Mouse (Mus musculus): ENCODE measurements around the gene Aox2. TPM values are rescaled to one million over a fixed set of nuclear protein-coding genes. Genes with fewer than 3 reads are reported as not detected.
"Not testable (repeated sequence)": the region's sequence is repeated elsewhere in the genome, so short reads cannot be mapped to it uniquely, and the experiment has no call there.

The Aox2 gene
- total and polyA plus RNA-seq, 3 experiments, result not detected

GRCm38 (mm10) chr1:58366737-58367471, 88.8 kb downstream of the Aox2 start:
- Histone ChIP-seq H3K27me3 (replicated peaks) (no peaks in the 10 kb centered on the region), H3K4me3 (replicated peaks in 1 of 3; ENCODE audit: low read depth in 2 of 3, low read length in 2 of 3, poor library complexity in 1 of 3) (no peak overlapping the region), H3K9me3 (replicated peaks; ENCODE audit: low read length) (peaks cover 4% of the 10 kb centered on the region), H3K27ac (ENCODE audit: insufficient read depth, low read depth) (no peak overlapping the region), H3K4me1 (ENCODE audit: control insufficient read depth in 1 of 2, insufficient read depth in 2 of 2) (peaks cover 0 to 13% of the 10 kb centered on the region in 2 experiments; a peak in 2 of 4 replicates), H3K4me2 (ENCODE audit: insufficient read depth, low read depth, poor library complexity, severe bottlenecking) (no peak overlapping the region), H3K36me3 (replicated peaks in 1 of 2; ENCODE audit: control insufficient read depth in 1 of 2, insufficient read depth in 1 of 2, low read length in 1 of 2) (no peaks in the 10 kb centered on the region), H3K9ac (ENCODE audit: insufficient read depth, low read depth) (no peak overlapping the region), H3K79me2 (replicated peaks; ENCODE audit: control insufficient read depth, extremely low read depth, insufficient read depth, poor library complexity, severe bottlenecking) (no peaks in the 10 kb centered on the region)
- in situ Hi-C loops (cut with MboI; ENCODE audit: low pct_ligation_motif_present, low pct_unique_long_range_greater_than_20kb, low sequenced_read_pairs) (no loop called here), dilution Hi-C loops (cut with MboI; ENCODE audit: extremely low pct_ligation_motif_present, extremely low pct_unique_long_range_greater_than_20kb, low sequenced_read_pairs) (no loop called here)
- no peak for DNase-seq (ENCODE audit: extremely low read depth)
- TF ChIP-seq BHLHE40 (IDR thresholded peaks at IDR 0.05; ENCODE audit: low read depth, low read length), result no peak
- no peak for TF ChIP-seq TCF12 (IDR thresholded peaks at IDR 0.05; ENCODE audit: low read depth, low read length)
- no peak for TF ChIP-seq E2F4 (IDR thresholded peaks at IDR 0.05; ENCODE audit: insufficient replicate concordance, low read depth, low read length)
- TF ChIP-seq JUND (conservative IDR thresholded peaks at IDR 0.05; ENCODE audit: low read depth, low read length), result no peak

- DNase-seq (ENCODE audit: extremely low read depth), result no peak
- no peak overlapping the region for H3K4me2 ChIP-seq (ENCODE audit: insufficient read depth, low read depth, poor library complexity, severe bottlenecking)
- peaks cover 0 to 12% of the 10 kb centered on the region in 2 experiments; a peak in 2 of 4 replicates for H3K4me1 ChIP-seq (ENCODE audit: control insufficient read depth in 1 of 2, insufficient read depth in 2 of 2)
- H3K4me3 ChIP-seq (replicated peaks in 1 of 3; ENCODE audit: low read depth in 2 of 3, low read length in 2 of 3, poor library complexity in 1 of 3), result no peak overlapping the region
- H3K27ac ChIP-seq (ENCODE audit: insufficient read depth, low read depth), result no peak overlapping the region
- dilution Hi-C loops (cut with MboI; ENCODE audit: extremely low pct_ligation_motif_present, extremely low pct_unique_long_range_greater_than_20kb, low sequenced_read_pairs) (no loop called here), in situ Hi-C loops (cut with MboI; ENCODE audit: low pct_ligation_motif_present, low pct_unique_long_range_greater_than_20kb, low sequenced_read_pairs) (no loop called here)
- no peak overlapping the region for H3K9ac ChIP-seq (ENCODE audit: insufficient read depth, low read depth)
- no peaks in the 10 kb centered on the region for H3K79me2 ChIP-seq (replicated peaks; ENCODE audit: control insufficient read depth, extremely low read depth, insufficient read depth, poor library complexity, severe bottlenecking)
- TF ChIP-seq POLR2AphosphoS2 (IDR thresholded peaks at IDR 0.05; ENCODE audit: low read depth, low read length) (no peak), RCOR1 (conservative IDR thresholded peaks at IDR 0.05; ENCODE audit: low read depth, low read length) (no peak), ZMIZ1 (IDR thresholded peaks at IDR 0.05; ENCODE audit: low read depth, low read length) (no peak), SIN3A (IDR thresholded peaks at IDR 0.05; ENCODE audit: low read length) (no peak), CTCF (conservative IDR thresholded peaks at IDR 0.05 in 1 of 2, IDR thresholded peaks at IDR 0.05 in 1 of 2; ENCODE audit: low read depth in 2 of 2, low read length in 2 of 2) (no peak), CHD1 (IDR thresholded peaks at IDR 0.05; ENCODE audit: low read depth, low read length) (no peak), TBP (conservative IDR thresholded peaks at IDR 0.05; ENCODE audit: low read depth, low read length) (no peak), KAT2A (IDR thresholded peaks at IDR 0.05; ENCODE audit: insufficient replicate concordance, low read length) (no peak), RAD21 (IDR thresholded peaks at IDR 0.05; ENCODE audit: low read depth, low read length) (no peak), POLR2A (IDR thresholded peaks at IDR 0.05; ENCODE audit: low read depth, low read length) (no peak), UBTF (IDR thresholded peaks at IDR 0.05; ENCODE audit: low read depth, low read length) (no peak), GABPA (IDR thresholded peaks at IDR 0.05; ENCODE audit: insufficient replicate concordance, low read depth, low read length) (no peak), ETS1 (conservative IDR thresholded peaks at IDR 0.05; ENCODE audit: low read depth, low read length) (no peak), NELFE (IDR thresholded peaks at IDR 0.05; ENCODE audit: low read depth, low read length) (no peak), EP300 (IDR thresholded peaks at IDR 0.05; ENCODE audit: low read length) (no peak), MEF2A (IDR thresholded peaks at IDR 0.05; ENCODE audit: borderline replicate concordance, low read depth, low read length) (no peak), HCFC1 (IDR thresholded peaks at IDR 0.05; ENCODE audit: low read depth, low read length) (no peak), MAX (IDR thresholded peaks at IDR 0.05; ENCODE audit: low read length) (no peak), IRF4 (IDR thresholded peaks at IDR 0.05; ENCODE audit: low read depth, low read length) (no peak)
- peaks cover 2% of the 10 kb centered on the region for H3K9me3 ChIP-seq (replicated peaks; ENCODE audit: low read length)
- H3K36me3 ChIP-seq (replicated peaks in 1 of 2; ENCODE audit: control insufficient read depth in 1 of 2, insufficient read depth in 1 of 2, low read length in 1 of 2), result no peaks in the 10 kb centered on the region
- no peaks in the 10 kb centered on the region for H3K27me3 ChIP-seq (replicated peaks)
Observed at GRCm38 (mm10) chr1:58369716-58370115, 91.6 kb downstream of the Aox2 start.

GRCm38 (mm10) chr1:58374266-58374665, 96.1 kb downstream of the Aox2 start:
- H3K79me2 ChIP-seq (replicated peaks; ENCODE audit: control insufficient read depth, extremely low read depth, insufficient read depth, poor library complexity, severe bottlenecking); H3K9me3 ChIP-seq (replicated peaks; ENCODE audit: low read length); dilution Hi-C loops (cut with MboI; ENCODE audit: extremely low pct_ligation_motif_present, extremely low pct_unique_long_range_greater_than_20kb, low sequenced_read_pairs); H3K36me3 ChIP-seq (replicated peaks in 1 of 2; ENCODE audit: control insufficient read depth in 1 of 2, insufficient read depth in 1 of 2, low read length in 1 of 2); in situ Hi-C loops (cut with MboI; ENCODE audit: low pct_ligation_motif_present, low pct_unique_long_range_greater_than_20kb, low sequenced_read_pairs); DNase-seq (ENCODE audit: extremely low read depth); H3K4me1 ChIP-seq (ENCODE audit: control insufficient read depth in 1 of 2, insufficient read depth in 2 of 2); H3K27ac ChIP-seq (ENCODE audit: insufficient read depth, low read depth); H3K4me3 ChIP-seq (replicated peaks in 1 of 3; ENCODE audit: low read depth in 2 of 3, low read length in 2 of 3, poor library complexity in 1 of 3); H3K4me2 ChIP-seq (ENCODE audit: insufficient read depth, low read depth, poor library complexity, severe bottlenecking); H3K27me3 ChIP-seq (replicated peaks); H3K9ac ChIP-seq (ENCODE audit: insufficient read depth, low read depth): not testable (repeated sequence)
